Mouse (Mus musculus) liver, adult 2 months (tissue): Measurements from ENCODE around the gene Samd14. TPM values are rescaled to one million over a fixed set of nuclear protein-coding genes. Genes with fewer than 3 reads are reported as not detected.
"Not testable (repeated sequence)": the region's sequence is repeated elsewhere in the genome, so short reads cannot be mapped to it uniquely, and the experiment has no call there.

Experiments
- DNase-seq: peaks from one replicate; pipeline ENCODE4 v3.0.0-alpha.2; 2011; ENCODE audit warnings: low read depth, low spot score; ENCODE audit errors: extremely low read depth
- H3K27ac ChIP-seq: fragments of 200-500 bp; replicated peaks from 2 replicates; pipeline ENCODE4 v1.5.1; 2012; ENCODE audit warnings: low read depth, mild to moderate bottlenecking, control low read depth, inconsistent platforms, low read length; ENCODE audit not compliant: insufficient read depth
- H3K27me3 ChIP-seq: fragments of 200-500 bp; 2 replicates; pipeline ENCODE4 v1.6.1; 2012; ENCODE audit warnings: mild to moderate bottlenecking, moderate library complexity, low read length, inconsistent platforms; ENCODE audit not compliant: control insufficient read depth, insufficient read depth
- H3K36me3 ChIP-seq: fragments of 200-500 bp; 2 replicates; pipeline ENCODE4 v1.6.1; 2012; ENCODE audit warnings: low read length, inconsistent platforms; ENCODE audit not compliant: control insufficient read depth, insufficient read depth
- H3K4me1 ChIP-seq: fragments of 200-500 bp; 2 replicates; pipeline ENCODE4 v1.6.1; 2011; ENCODE audit warnings: low read length; ENCODE audit not compliant: control insufficient read depth, insufficient read depth
- H3K4me3 ChIP-seq: fragments of 200-500 bp; 2 replicates; pipeline ENCODE4 v1.5.1; 2011; ENCODE audit warnings: low read depth, mild to moderate bottlenecking, control low read depth, low read length, moderate library complexity; ENCODE audit not compliant: insufficient read depth
- H3K79me2 ChIP-seq: fragments of 200-500 bp; 2 replicates; pipeline ENCODE4 v1.6.1; 2012; ENCODE audit warnings: inconsistent platforms, mild to moderate bottlenecking, low read length, moderate library complexity; ENCODE audit not compliant: control insufficient read depth, insufficient read depth
- H3K9ac ChIP-seq: fragments of 200-500 bp; 2 replicates; pipeline ENCODE4 v1.6.1; 2012; ENCODE audit warnings: low read depth, mild to moderate bottlenecking, control low read depth, inconsistent platforms, low read length
- CTCF ChIP-seq: fragments of 200-500 bp; IDR thresholded peaks from 2 replicates; pipeline ENCODE4 v1.5.1; 2011; ENCODE audit warnings: low read depth, low read length, control low read depth
- POLR2A ChIP-seq: fragments of 200-500 bp; IDR thresholded peaks from 2 replicates; pipeline ENCODE4 v1.6.1; 2011; ENCODE audit warnings: low read length, control low read depth; ENCODE audit not compliant: insufficient read depth; ENCODE audit errors: extremely low read depth
- WGBS: fragments of 180-500 bp; shearing (Covaris S2); methylation state at CpG from one replicate; pipeline ENCODE4 v1.1.7; 2018; 5-methylcytosine and 5-hydroxymethylcytosine counted together
- polyA plus RNA-seq: library from polyadenylated mRNA; depleted of rRNA; stranded (reverse); fragments of >200 nt; gene quantifications from 2 replicates; pipeline ENCODE4 v1.2.3, GENCODE M21; 2012
- total RNA-seq: library from RNA; depleted of rRNA; stranded (reverse); fragments of >200 nt; gene quantifications from 2 replicates; pipeline ENCODE4 v1.2.3, GENCODE M21; 2014

Samd14 gene
- total and polyA plus RNA-seq, 2 experiments = 0.13 to 0.18 TPM

- H3K27ac ChIP-seq = no peak overlapping the region
- H3K4me1 ChIP-seq = 0 out of 2 replicates have a peak, but pooled peaks cover 3% of the 10 kb centered on the region
- no peak overlapping the region; the same call in 1 of the 2 replicates for H3K9ac ChIP-seq
- TF ChIP-seq CTCF (no peak), POLR2A (no peak)
- no peak for DNase-seq
- H3K27me3 ChIP-seq = peaks cover 6% of the 10 kb centered on the region; the same call in 1 of the 2 replicates
- peak overlapping the region; percentile 43 for H3K4me3 ChIP-seq
- H3K79me2 ChIP-seq = no peaks in the 10 kb centered on the region
- no peaks in the 10 kb centered on the region for H3K36me3 ChIP-seq
- WGBS = 49% methylated on average over 15 of the region's 15 CpGs
These were observed 734 bp upstream of the Samd14 start for GRCm38 (mm10) chr11:95008661-95009628.

GRCm38 (mm10) chr11:95010141-95010739, 561 bp downstream of the Samd14 start:
- no peak overlapping the region for H3K27ac ChIP-seq
- H3K36me3 ChIP-seq = no peaks in the 10 kb centered on the region
- no peak overlapping the region for H3K9ac ChIP-seq
- no peaks in the 10 kb centered on the region for H3K79me2 ChIP-seq
- H3K4me3 ChIP-seq = peak overlapping the region; percentile 43; the same call in 1 of the 2 replicates
- peaks cover 6% of the 10 kb centered on the region; the same call in 1 of the 2 replicates for H3K27me3 ChIP-seq
- TF ChIP-seq CTCF = no peak
- no peak for TF ChIP-seq POLR2A
- 10% methylated on average over 27 of the region's 40 CpGs for WGBS
- 0 out of 2 replicates have a peak, but pooled peaks cover 3% of the 10 kb centered on the region for H3K4me1 ChIP-seq
- DNase-seq = no peak

GRCm38 (mm10) chr11:95010841-95011403, 1.2 kb downstream of the Samd14 start:
- H3K4me1 ChIP-seq, H3K79me2 ChIP-seq, H3K27ac ChIP-seq, H3K36me3 ChIP-seq, H3K4me3 ChIP-seq, H3K27me3 ChIP-seq, DNase-seq, H3K9ac ChIP-seq: not testable (repeated sequence)
- WGBS = 50% methylated on average over 4 of the region's 4 CpGs

DNA sequence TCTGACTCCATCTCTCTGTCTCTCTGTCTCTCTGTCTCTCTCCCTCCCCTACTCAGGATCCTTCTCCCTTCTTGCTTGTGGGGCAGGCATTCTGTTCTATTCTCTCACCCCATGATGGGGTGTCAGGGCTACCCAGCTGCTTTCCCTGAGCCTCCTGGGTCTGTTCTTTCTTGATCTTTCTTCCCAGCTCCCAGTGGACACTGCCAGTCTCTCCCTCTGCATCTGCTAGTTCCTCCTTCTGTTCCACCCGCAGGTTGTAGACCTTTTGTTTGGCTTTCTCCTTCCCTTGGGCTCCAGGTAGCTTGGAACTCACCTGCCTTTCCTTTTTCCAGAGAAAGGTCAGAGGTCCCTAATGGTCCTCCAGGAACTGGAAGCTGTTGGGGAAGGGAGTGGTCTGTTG, 1.7 kb downstream of the Samd14 start:
- WGBS = 39% methylated on average over 1 of the region's 1 CpGs
- Histone ChIP-seq H3K9ac (no peak overlapping the region), H3K27ac (no peak overlapping the region), H3K36me3 (no peaks in the 10 kb centered on the region), H3K27me3 (peaks cover 6% of the 10 kb centered on the region; the same call in 1 of the 2 replicates), H3K4me1 (0 out of 2 replicates have a peak, but pooled peaks cover 3% of the 10 kb centered on the region), H3K79me2 (no peaks in the 10 kb centered on the region), H3K4me3 (no peak overlapping the region)
- no peak for DNase-seq
- TF ChIP-seq POLR2A (no peak), CTCF (no peak)

DNA sequence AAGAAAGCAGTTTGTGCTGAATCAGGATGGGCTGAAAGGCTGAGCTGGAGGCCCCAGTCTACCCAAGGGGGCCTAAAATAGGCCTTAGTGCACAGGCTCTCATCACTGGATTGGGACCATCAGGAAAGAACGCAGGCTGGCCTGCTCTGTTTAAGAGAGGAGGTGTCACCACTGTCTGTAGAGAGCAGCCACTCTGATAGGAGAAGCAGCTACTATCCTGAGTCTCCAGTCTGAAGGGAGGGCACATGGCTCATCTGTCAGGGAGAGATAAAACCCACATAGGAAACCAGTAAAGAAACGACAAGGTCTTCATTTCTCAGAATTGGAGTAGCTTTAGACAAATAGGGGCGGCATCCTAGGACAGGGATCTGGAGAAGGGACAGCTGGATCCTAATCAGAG, 2.4 kb downstream of the Samd14 start:
- 40% methylated on average over 3 of the region's 3 CpGs for WGBS
- Histone ChIP-seq H3K4me1 (no peaks in the 10 kb centered on the region), H3K79me2 (no peaks in the 10 kb centered on the region), H3K9ac (no peak overlapping the region), H3K27me3 (peaks cover 6% of the 10 kb centered on the region; the same call in 1 of the 2 replicates), H3K4me3 (no peak overlapping the region), H3K36me3 (no peaks in the 10 kb centered on the region), H3K27ac (no peak overlapping the region)
- no peak for DNase-seq
- no peak for TF ChIP-seq POLR2A
- no peak for TF ChIP-seq CTCF
